Mouse (Mus musculus) heart, embryonic 14.5 days (tissue): Measurements from ENCODE around the gene Fam216a. TPM values are rescaled to one million over a fixed set of nuclear protein-coding genes. Genes with fewer than 3 reads are reported as not detected.

Experiments used
- ATAC-seq: fragments of 200-750 bp; cut with Nextera tagmentation; 2 replicates; pipeline ENCODE4 v1.8.0; 2017; ENCODE audit warnings: low read depth, moderate TSS enrichment; ENCODE audit not compliant: insufficient number of reproducible peaks, insufficient read depth, low FRiP score
- H3K27ac ChIP-seq, 2 experiments: fragments of 200-500 bp in 1 of 2; fragments of 300-500 bp in 1 of 2; sonication (generic) in 1 of 2; replicated peaks in 1 of 2; 2 replicates each; pipeline ENCODE4 v1.5.1; 2012 to 2014; ENCODE audit warnings: low read depth in 2 of 2, low read length in 2 of 2, control low read depth in 1 of 2, mild to moderate bottlenecking in 1 of 2, mixed read lengths in 1 of 2; ENCODE audit not compliant: control insufficient read depth in 1 of 2, insufficient read depth in 1 of 2
- H3K27me3 ChIP-seq: fragments of 300-500 bp; sonication (generic); 2 replicates; pipeline ENCODE4 v1.6.1; 2014; ENCODE audit warnings: mild to moderate bottlenecking, low read length, control low read depth; ENCODE audit not compliant: control insufficient read depth, insufficient read depth
- H3K36me3 ChIP-seq: fragments of 300-500 bp; sonication (generic); 2 replicates; pipeline ENCODE4 v1.6.1; 2014; ENCODE audit warnings: mild to moderate bottlenecking, control low read depth, low read length, mixed read lengths; ENCODE audit not compliant: control insufficient read depth, insufficient read depth
- H3K4me1 ChIP-seq, 2 experiments: fragments of 200-500 bp in 1 of 2; fragments of 300-500 bp in 1 of 2; sonication (generic) in 1 of 2; 2 replicates each; pipeline ENCODE4 v1.6.1; 2012 to 2014; ENCODE audit warnings: low read length in 2 of 2, control low read depth in 1 of 2, mixed read lengths in 1 of 2; ENCODE audit not compliant: control insufficient read depth in 2 of 2, insufficient read depth in 2 of 2
- H3K4me2 ChIP-seq: fragments of 300-500 bp; sonication (generic); 2 replicates; pipeline ENCODE4 v1.6.1; 2014; ENCODE audit warnings: mild to moderate bottlenecking, low read length
- H3K4me3 ChIP-seq, 2 experiments: fragments of 200-500 bp in 1 of 2; fragments of 300-500 bp in 1 of 2; sonication (generic) in 1 of 2; 2 replicates each; pipeline ENCODE4 v1.5.1; 2012 to 2014; ENCODE audit warnings: low read length in 2 of 2, mild to moderate bottlenecking in 2 of 2, control low read depth in 1 of 2, low read depth in 1 of 2, moderate library complexity in 1 of 2; ENCODE audit not compliant: control insufficient read depth in 1 of 2, insufficient read depth in 1 of 2
- H3K9ac ChIP-seq: fragments of 300-500 bp; sonication (generic); 2 replicates; pipeline ENCODE4 v1.6.1; 2014; ENCODE audit warnings: mild to moderate bottlenecking, low read length
- H3K9me3 ChIP-seq: fragments of 300-500 bp; sonication (generic); 2 replicates; pipeline ENCODE4 v1.6.1; 2016; ENCODE audit warnings: low read length, control low read depth; ENCODE audit not compliant: control insufficient read depth
- WGBS: fragments of 180-500 bp; shearing (Covaris S2); extraction: QIAGEN DNeasy Blood & Tissue Kit; methylation state at CpG from one replicate; pipeline ENCODE4 v1.1.7; 2014; 5-methylcytosine and 5-hydroxymethylcytosine counted together
- polyA plus RNA-seq: library from polyadenylated mRNA; unstranded; fragments of >200 nt; fragmentation: Nextera tagmentation; extraction: Ambion mirVana; gene quantifications from 2 replicates; pipeline ENCODE4 v1.2.1, GENCODE M21; 2014

Fam216a gene
- polyA plus RNA-seq, 1 experiment from 2014 or later = 64.5 TPM

GRCm38 (mm10) chr5:122334682-122335081 is 37.5 kb downstream of the Fam216a start:
- no peaks in the 10 kb centered on the region for H3K27me3 ChIP-seq
- H3K27ac ChIP-seq = no peak overlapping the region
- no peak overlapping the region for H3K4me2 ChIP-seq
- no peak overlapping the region for H3K4me3 ChIP-seq
- H3K9me3 ChIP-seq = no peaks in the 10 kb centered on the region
- no peak overlapping the region for H3K9ac ChIP-seq
- H3K4me1 ChIP-seq = no peaks in the 10 kb centered on the region
- no peak for ATAC-seq
- no peaks in the 10 kb centered on the region for H3K36me3 ChIP-seq
- WGBS = 68% methylated on average over 3 of the region's 3 CpGs

GRCm38 (mm10) chr5:122330269-122330668 is 41.9 kb downstream of the Fam216a start:
- no peak overlapping the region for H3K9ac ChIP-seq
- no peak overlapping the region for H3K4me3 ChIP-seq
- H3K4me1 ChIP-seq = no peaks in the 10 kb centered on the region
- H3K27ac ChIP-seq = no peak overlapping the region
- no peak overlapping the region for H3K4me2 ChIP-seq
- ATAC-seq = no peak
- 83% methylated on average over 4 of the region's 4 CpGs for WGBS
- H3K9me3 ChIP-seq = no peaks in the 10 kb centered on the region
- peaks cover 20% of the 10 kb centered on the region for H3K36me3 ChIP-seq
- H3K27me3 ChIP-seq = no peaks in the 10 kb centered on the region

DNA sequence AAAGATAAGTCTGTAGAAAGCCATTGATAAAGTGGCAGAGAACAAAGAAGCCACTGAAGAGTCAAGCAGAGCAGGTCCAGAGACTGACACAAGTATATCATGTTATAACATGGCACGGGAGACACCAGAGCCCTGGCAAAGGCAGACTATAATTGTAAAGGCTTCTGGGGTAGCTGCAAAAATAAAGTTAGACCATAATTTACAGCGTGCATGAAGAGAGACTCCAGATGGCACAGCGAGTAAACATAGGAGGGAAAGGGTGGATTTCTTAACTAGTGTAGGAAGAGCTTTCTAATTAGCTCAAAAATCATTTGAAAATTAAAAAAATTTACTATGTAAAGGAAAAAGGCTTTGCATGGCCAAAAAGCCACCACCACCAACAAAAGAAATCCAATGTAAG is 44.9 kb downstream of the Fam216a start:
- WGBS = 85% methylated on average over 3 of the region's 3 CpGs
- H3K4me2 ChIP-seq = no peak overlapping the region
- no peak for ATAC-seq
- peaks cover 0 to 4% of the 10 kb centered on the region in 2 experiments; a peak in 2 of 4 replicates for H3K4me1 ChIP-seq
- no peak overlapping the region for H3K9ac ChIP-seq
- no peaks in the 10 kb centered on the region for H3K9me3 ChIP-seq
- H3K36me3 ChIP-seq = peaks cover 42% of the 10 kb centered on the region
- no peak overlapping the region for H3K4me3 ChIP-seq
- no peak overlapping the region for H3K27ac ChIP-seq
- no peaks in the 10 kb centered on the region for H3K27me3 ChIP-seq

DNA sequence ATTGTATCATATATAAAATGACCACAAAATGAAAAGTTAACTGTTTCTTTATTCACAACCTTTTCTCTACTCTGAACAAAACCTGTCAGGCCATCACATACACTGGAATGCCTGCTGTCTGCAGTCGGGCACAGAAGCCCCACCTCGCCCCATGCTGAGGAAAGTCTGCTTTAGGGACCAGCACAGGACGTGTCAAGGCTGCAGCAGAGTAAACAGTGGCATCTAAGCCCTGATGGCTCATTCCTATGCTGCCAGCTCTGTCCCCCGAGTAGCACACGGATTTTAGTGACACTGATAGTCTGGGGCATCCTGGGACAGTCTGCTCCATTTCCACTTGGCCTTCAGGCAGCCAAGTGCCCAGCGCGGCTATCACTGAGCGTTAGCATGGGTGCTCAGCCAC is 46.7 kb downstream of the Fam216a start:
- no peak overlapping the region for H3K4me2 ChIP-seq
- no peaks in the 10 kb centered on the region for H3K9me3 ChIP-seq
- no peaks in the 10 kb centered on the region for H3K27me3 ChIP-seq
- 84% methylated on average over 8 of the region's 8 CpGs for WGBS
- no peak for ATAC-seq
- H3K4me1 ChIP-seq = peaks cover 2 to 7% of the 10 kb centered on the region in 2 experiments; a peak in 3 of 4 replicates
- peaks cover 60% of the 10 kb centered on the region for H3K36me3 ChIP-seq
- H3K27ac ChIP-seq = no peak overlapping the region
- no peak overlapping the region for H3K4me3 ChIP-seq
- no peak overlapping the region for H3K9ac ChIP-seq

DNA sequence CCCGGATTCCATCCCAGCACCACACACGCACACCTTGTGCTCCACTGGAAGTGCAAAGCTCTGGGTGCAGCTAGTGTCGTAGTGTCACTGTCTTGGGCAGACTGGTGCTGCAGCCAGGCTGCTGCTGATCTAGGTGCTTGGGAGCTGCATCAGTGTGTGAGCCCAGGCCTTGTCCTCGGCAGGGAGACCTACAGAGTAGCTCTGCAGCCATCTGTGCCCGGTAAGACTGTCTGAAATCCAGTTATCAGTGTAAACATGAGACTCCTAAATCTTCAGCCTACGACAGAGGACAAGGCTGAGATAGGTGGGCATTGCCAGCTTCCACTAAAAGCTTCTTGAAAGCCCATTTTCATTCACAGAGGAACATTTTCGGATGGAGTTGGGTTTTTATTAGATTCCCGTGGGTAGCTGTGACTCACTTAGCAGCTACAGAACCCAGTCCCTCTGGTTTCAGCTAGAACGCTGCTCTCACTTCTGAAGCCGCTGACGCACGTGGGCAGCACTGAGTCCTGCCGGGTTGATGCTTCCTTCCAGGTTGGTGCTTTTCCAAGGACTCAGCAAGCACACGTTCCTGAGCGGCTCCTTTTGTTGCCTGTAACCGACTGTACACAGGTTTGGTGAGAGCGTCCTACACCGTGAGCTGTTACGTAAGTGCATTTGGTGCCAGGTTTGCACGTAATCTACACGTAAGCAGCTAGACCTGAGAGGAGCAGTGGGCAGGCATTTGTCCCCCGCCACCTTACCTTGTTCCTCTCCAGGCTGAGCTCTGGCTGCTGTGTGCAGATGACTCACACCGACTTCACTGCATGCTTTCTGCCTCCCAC is 47.3 kb downstream of the Fam216a start:
- Histone ChIP-seq H3K9ac (no peak overlapping the region), H3K4me2 (no peak overlapping the region), H3K36me3 (peaks cover 64% of the 10 kb centered on the region), H3K4me3 (no peak overlapping the region), H3K27ac (no peak overlapping the region), H3K4me1 (peaks cover 9 to 13% of the 10 kb centered on the region in 2 experiments), H3K9me3 (no peaks in the 10 kb centered on the region), H3K27me3 (no peaks in the 10 kb centered on the region)
- ATAC-seq = no peak
- 87% methylated on average over 23 of the region's 23 CpGs for WGBS

DNA sequence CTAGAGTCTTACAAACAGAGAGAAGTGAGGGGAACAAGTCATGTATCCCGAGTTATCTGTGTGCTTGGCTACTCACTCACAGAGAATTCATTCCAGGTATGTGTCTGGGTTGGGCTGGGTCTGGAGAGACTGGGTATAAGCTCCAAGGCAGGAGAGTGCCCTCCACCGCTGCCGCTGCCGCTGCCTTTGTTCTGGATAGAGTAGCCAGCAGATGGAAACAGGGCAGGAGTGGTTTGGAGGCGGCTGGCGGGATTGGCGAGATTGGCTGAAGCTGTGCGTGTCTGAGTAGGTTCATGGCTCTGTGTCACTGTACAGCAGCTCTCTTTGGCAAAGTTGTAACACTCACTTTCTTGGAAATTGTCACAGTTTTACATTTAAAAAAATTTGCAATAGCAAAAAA is 48.6 kb downstream of the Fam216a start:
- no peaks in the 10 kb centered on the region for H3K27me3 ChIP-seq
- H3K4me3 ChIP-seq = no peak overlapping the region
- H3K4me1 ChIP-seq = peaks cover 12 to 24% of the 10 kb centered on the region in 2 experiments
- H3K4me2 ChIP-seq = no peak overlapping the region
- 54% methylated on average over 8 of the region's 8 CpGs for WGBS
- no peak overlapping the region for H3K9ac ChIP-seq
- H3K27ac ChIP-seq = peak overlapping the region; percentile 7 to 34; a peak in 1 of 4 replicates
- H3K36me3 ChIP-seq = peaks cover 64% of the 10 kb centered on the region
- H3K9me3 ChIP-seq = no peaks in the 10 kb centered on the region
- no peak for ATAC-seq

DNA sequence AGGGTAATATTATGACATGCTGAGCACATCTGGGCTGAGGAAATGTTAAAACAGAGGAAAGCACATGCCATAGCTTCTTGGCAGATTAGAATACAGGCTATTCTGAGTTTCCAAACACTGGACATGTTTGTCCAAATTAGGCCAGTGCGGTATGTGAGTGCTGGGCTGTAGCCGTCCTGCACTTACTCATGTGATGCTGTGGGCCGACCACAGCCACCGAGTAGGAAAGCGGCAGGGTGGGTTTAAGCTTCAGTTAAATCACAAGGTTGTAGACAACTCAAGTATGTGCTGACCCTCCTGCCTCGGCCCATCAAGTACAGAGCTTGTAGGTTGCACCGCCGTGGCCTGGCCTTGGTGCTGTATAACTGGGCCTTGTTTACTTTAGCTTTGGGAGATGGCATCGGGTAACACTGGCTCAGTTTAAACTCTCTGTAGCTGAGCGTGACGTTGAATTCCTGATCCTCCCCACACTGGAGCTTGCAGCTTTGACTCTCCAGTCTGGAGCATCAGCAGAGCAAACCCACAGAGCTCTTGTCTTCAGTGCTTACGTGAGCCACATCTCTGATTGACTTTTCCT is 51.9 kb downstream of the Fam216a start:
- Histone ChIP-seq H3K4me2 (peak overlapping the region; percentile 40), H3K27ac (peak overlapping the region; percentile 93 to 96), H3K36me3 (peaks cover 48% of the 10 kb centered on the region), H3K9me3 (no peaks in the 10 kb centered on the region), H3K4me1 (peaks cover 18 to 39% of the 10 kb centered on the region in 2 experiments), H3K9ac (peak overlapping the region; percentile 62), H3K27me3 (no peaks in the 10 kb centered on the region), H3K4me3 (no peak overlapping the region)
- ATAC-seq = peak; percentile 32; the same call in 1 of the 2 replicates
- WGBS = 45% methylated on average over 12 of the region's 12 CpGs
